Mouse (Mus musculus) lung, adult 2 months (tissue): ENCODE measurements at regions not wholly inside any gene's neighbourhood (a gene's known extent, or its start where the extent isn't known, plus 50 kb on each side); places are given as distances from the start of the nearest gene placed in this dataset.

Source experiments
- CTCF ChIP-seq: fragments of 200-500 bp; IDR thresholded peaks from 2 replicates; pipeline ENCODE4 v1.5.1; 2011; ENCODE audit warnings: mild to moderate bottlenecking, low read length, control low read depth; ENCODE audit not compliant: insufficient read depth
- POLR2A ChIP-seq: fragments of 200-500 bp; IDR thresholded peaks from 2 replicates; pipeline ENCODE4 v1.6.1; 2011; ENCODE audit warnings: low read depth, mild to moderate bottlenecking, control low read depth, low read length, borderline replicate concordance; ENCODE audit errors: extremely low read depth

- no peak for TF ChIP-seq POLR2A
- TF ChIP-seq CTCF: no peak
Observed at GRCm38 (mm10) chr17:47141843-47142215, 131.5 kb upstream of the Ubr2 start.
